Mouse (Mus musculus): ENCODE data around the gene Med9. TPM values are rescaled to one million over a fixed set of nuclear protein-coding genes. Genes with fewer than 3 reads are reported as not detected.

Gene Med9
- total RNA-seq, 2 experiments from 2014 or later = 18.1 to 19.8 TPM

GRCm38 (mm10) chr11:59989406-59989805 lies 41.4 kb downstream of the Med9 start:
- no peak for ATAC-seq (replicated peaks; ENCODE audit: poor library complexity)

DNA sequence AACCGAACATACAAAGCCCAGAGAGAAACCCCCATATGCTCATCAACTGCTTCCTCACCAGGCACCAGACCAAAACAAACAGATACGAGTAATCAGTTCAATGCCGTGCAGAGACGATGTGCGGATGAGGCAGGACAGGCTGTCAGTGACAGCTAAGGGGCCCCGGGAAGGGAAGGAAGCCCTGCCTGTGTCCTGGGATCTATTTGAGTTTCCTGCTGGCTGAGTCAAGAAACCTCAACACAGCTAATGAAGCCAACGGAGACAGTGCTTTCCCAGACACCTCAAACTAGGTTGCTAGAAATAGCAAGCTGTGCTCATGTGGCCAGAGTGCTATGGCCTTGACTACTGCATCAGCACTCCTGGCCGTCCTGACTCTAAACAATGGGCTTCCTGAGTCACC lies 43.4 kb downstream of the Med9 start:
- ATAC-seq (replicated peaks; ENCODE audit: poor library complexity) = no peak

- no peak for ATAC-seq (replicated peaks; ENCODE audit: poor library complexity)
Observed at GRCm38 (mm10) chr11:59994318-59994717, 46.3 kb downstream of the Med9 start.

- no peak for ATAC-seq (replicated peaks; ENCODE audit: poor library complexity)
Observed at GRCm38 (mm10) chr11:60001231-60001980, 53.4 kb downstream of the Med9 start.

DNA sequence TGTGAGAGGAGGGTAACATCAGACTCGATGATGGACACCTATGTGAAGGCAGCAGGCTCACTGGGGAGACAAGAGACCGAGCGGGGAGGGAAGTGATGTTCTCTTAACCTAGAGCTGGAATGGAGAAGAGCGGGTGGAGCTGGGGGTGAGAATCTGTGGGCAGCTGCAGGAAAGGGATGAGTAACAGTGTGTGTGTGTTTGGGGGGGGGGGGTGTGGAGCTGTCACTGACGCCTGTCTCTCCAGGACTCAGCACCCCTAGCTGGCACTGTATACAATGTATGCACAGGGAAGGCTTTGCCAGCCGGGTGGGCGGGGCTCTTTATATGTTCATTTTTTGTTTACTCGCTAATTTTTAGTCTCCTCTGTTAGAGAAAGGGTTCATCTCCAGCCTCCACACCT lies 55.8 kb downstream of the Med9 start:
- ATAC-seq (replicated peaks; ENCODE audit: poor library complexity) = no peak

DNA sequence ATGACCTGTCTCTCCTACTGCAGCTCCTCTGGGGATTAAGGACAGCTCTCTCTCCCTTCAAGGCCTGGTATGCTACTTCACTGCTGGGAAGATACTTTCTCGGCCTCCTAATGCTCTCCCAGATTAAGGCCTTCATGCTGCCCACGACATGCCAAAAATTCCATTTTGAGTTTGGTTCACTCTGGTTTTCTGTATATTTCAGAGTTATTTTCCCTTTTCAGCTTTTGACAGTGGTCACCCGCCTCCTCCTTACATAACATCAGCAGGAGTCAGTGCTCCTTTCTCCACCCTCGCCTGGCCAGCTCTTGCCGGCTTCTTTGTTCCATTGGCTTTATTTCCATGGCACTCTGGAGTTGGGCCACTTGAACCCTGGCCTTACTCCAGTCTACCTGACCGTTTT lies 56.7 kb downstream of the Med9 start:
- no peak for ATAC-seq (replicated peaks; ENCODE audit: poor library complexity)

DNA sequence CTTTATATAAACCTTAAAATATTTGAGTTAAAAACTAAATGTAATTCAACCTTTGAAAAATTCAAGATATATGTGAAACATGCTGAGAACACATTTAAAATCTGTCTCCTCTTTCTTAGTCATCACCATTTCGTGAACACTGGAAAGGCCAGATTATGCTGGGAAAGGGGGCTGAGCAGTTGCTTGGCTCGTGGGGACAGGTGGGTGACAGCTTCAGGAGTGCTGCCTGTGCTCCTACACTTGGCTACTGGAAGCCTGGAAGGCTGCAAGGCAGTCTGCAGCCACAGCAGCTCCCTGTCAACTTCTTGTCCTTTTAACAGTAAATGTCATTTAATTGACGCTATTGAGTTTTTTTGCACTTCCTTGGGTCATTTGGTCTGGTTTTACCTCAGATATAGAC lies 57.9 kb downstream of the Med9 start:
- ATAC-seq (replicated peaks; ENCODE audit: poor library complexity) = no peak

DNA sequence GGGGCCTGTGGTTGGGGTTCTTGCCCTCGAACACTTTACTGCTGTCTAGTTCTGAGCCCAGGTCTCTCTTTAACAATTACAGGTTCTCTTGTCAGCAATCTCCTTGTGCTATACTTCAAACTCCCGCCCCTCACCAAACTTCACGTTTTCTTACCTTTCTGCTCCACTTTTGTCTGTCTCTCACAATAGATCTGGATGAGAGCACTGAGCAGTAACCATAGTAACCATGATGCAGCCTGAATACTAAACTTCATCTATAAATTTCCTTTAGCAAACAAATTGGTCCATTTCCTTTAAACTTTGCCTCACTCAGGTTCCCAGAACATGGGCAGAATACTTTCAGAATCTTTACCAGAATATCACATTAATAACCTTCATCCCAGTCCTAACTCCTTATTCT lies 61.4 kb downstream of the Med9 start:
- ATAC-seq (replicated peaks; ENCODE audit: poor library complexity) = no peak

GRCm38 (mm10) chr11:60011516-60011915 lies 63.5 kb downstream of the Med9 start:
- ATAC-seq (replicated peaks; ENCODE audit: poor library complexity) = no peak

Other genes starting within 250 kb of the Med9 start
- gene Pld6, start 160.6 kb upstream of the Med9 start, total RNA-seq (2015) = 0.37 and 1.1 TPM in 2 replicates
- 0.91 and 1.3 TPM in 2 replicates for gene Pld6, start 160.6 kb upstream of the Med9 start, total RNA-seq (2017)
- gene Flcn, start 138.2 kb upstream of the Med9 start, total RNA-seq (2015) = 11.1 and 15.6 TPM in 2 replicates
- gene Flcn, start 138.2 kb upstream of the Med9 start, total RNA-seq (2017) = 15.8 and 18.4 TPM in 2 replicates
- 12.4 and 18.8 TPM in 2 replicates for gene Nt5m, start 108.8 kb upstream of the Med9 start, total RNA-seq (2015)
- gene Nt5m, start 108.8 kb upstream of the Med9 start, total RNA-seq (2017) = 15.1 and 15.7 TPM in 2 replicates
- 222 and 236 TPM in 2 replicates for gene Cops3, start 108.4 kb upstream of the Med9 start, total RNA-seq (2015)
- 201 and 214 TPM in 2 replicates for gene Cops3, start 108.4 kb upstream of the Med9 start, total RNA-seq (2017)
- 0.72 and 1.4 TPM in 2 replicates for gene Rasd1, start 16.7 kb downstream of the Med9 start, total RNA-seq (2015)
- 0.10 TPM in 1 of 2 replicates, not detected in the other for gene Rasd1, start 16.7 kb downstream of the Med9 start, total RNA-seq (2017)
- gene Pemt, start 98.3 kb downstream of the Med9 start, total RNA-seq (2015) = 14.2 and 20.6 TPM in 2 replicates
- gene Pemt, start 98.3 kb downstream of the Med9 start, total RNA-seq (2017) = 4.3 and 7.7 TPM in 2 replicates
- gene Rai1, start 156.8 kb downstream of the Med9 start, total RNA-seq (2015) = 26.8 and 35.7 TPM in 2 replicates
- gene Rai1, start 156.8 kb downstream of the Med9 start, total RNA-seq (2017) = 10.8 and 11.7 TPM in 2 replicates